27 mouse cellular contexts compared by ENCODE assay signal in genomic region chr17:62741020-62741419, GRCm38 (mm10).
"Had no signal": no experiment of that assay in that cellular context is flagged by ENCODE, and none has a peak within 500 bp of the region (broad histone marks: within the 10 kb centered on the region; RNA-seq: fewer than 3 reads in every experiment).

No protein-coding gene starts in this region.

- H3K4me3 ChIP-seq: gastrocnemius, adult 2 months; heart, embryonic 10.5 days; heart, embryonic 12.5 days; hindbrain, embryonic 10.5 days; hindbrain, embryonic 12.5 days; intestine, embryonic 15.5 days; layer of hippocampus, adult 2 months; left cerebral cortex, adult 2 months; limb, embryonic 10.5 days; limb, embryonic 12.5 days; liver, embryonic 13.5 days; liver, embryonic 15.5 days had no signal

- H3K9me3 ChIP-seq: heart, embryonic 10.5 days; hindbrain, embryonic 10.5 days; hindbrain, embryonic 12.5 days; intestine, embryonic 15.5 days; limb, embryonic 10.5 days; liver, embryonic 13.5 days; liver, embryonic 15.5 days had no signal

- H3K4me2 ChIP-seq: heart, embryonic 12.5 days; hindbrain, embryonic 12.5 days; hindbrain, embryonic 14.5 days; intestine, embryonic 15.5 days; limb, embryonic 12.5 days; liver, embryonic 11.5 days; liver, embryonic 13.5 days; liver, embryonic 15.5 days had no signal

- H3K27me3 ChIP-seq: heart, embryonic 12.5 days; hindbrain, embryonic 12.5 days; intestine, embryonic 15.5 days; limb, embryonic 12.5 days; liver, embryonic 13.5 days; liver, embryonic 15.5 days had no signal

- H3K36me3 ChIP-seq: heart, embryonic 10.5 days; heart, embryonic 12.5 days; hindbrain, embryonic 12.5 days; intestine, embryonic 15.5 days; limb, embryonic 12.5 days; liver, embryonic 13.5 days; liver, embryonic 15.5 days had no signal

- ATAC-seq: hindbrain, embryonic 16.5 days; inflammation-experienced regulatory T-cells, adult 6 months; intestine, embryonic 15.5 days; intestine, postnatal 0 days had no signal

- H3K4me1 ChIP-seq: intestine, embryonic 15.5 days; liver, embryonic 15.5 days had no signal

- H3K9ac ChIP-seq: heart, embryonic 12.5 days; hindbrain, embryonic 12.5 days; hindbrain, embryonic 14.5 days; intestine, embryonic 15.5 days; limb, embryonic 12.5 days; liver, embryonic 13.5 days; liver, embryonic 15.5 days had no signal

- DNase-seq: gastrocnemius, adult 2 months; gastrocnemius, postnatal 10 days; gastrocnemius, postnatal 25 days; heart, postnatal 10 days; heart, postnatal 4 days; kidney, adult 18-20 months; kidney, adult 8-10 months; kidney, postnatal 10 days; kidney, postnatal 25 days; kidney, postnatal 4 days; liver; liver, embryonic 13.5 days had no signal

- H3K27ac ChIP-seq: gastrocnemius, adult 2 months; heart, embryonic 10.5 days; hindbrain, embryonic 10.5 days; hindbrain, embryonic 12.5 days; hindbrain, embryonic 14.5 days; intestine, embryonic 15.5 days; layer of hippocampus, adult 2 months; left cerebral cortex, adult 2 months; limb, embryonic 10.5 days; limb, embryonic 12.5 days; liver, embryonic 13.5 days; liver, embryonic 15.5 days had no signal
